Mouse (Mus musculus): ENCODE measurements around the gene Brd2.

Brd2 gene

DNA sequence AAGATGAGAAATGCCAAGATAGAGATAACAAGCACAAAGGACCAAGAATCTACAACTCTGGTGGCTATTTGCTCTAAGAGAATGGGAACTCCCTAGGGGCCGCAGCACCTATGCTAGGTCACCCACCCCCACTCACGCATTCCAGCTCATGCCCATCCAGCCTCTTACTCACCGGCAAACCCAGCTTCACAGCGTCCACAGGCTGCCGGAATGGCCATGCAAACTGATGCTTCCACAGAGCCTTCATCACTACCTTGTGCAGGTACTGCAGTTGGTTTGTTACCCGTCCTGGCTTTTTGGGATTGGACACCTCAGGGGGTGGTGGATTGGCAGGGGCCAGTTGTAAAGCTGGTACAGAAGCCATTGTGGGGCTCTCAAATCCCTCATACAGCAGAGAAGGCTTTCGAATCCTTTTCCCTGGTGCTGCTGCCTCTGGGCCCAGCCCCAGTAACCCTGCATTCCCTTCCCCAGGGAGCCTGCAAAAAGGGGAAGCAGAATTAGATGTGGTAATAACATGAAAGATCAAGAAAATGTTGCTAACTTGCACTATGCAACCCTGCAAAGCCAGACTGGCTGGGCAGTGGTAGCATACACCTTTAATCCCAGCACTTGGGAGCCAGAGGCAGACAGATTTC lies 5.6 kb downstream of the Brd2 start:
- no peak for DNase-seq (ENCODE audit: low spot score in 2 of 2)

DNA sequence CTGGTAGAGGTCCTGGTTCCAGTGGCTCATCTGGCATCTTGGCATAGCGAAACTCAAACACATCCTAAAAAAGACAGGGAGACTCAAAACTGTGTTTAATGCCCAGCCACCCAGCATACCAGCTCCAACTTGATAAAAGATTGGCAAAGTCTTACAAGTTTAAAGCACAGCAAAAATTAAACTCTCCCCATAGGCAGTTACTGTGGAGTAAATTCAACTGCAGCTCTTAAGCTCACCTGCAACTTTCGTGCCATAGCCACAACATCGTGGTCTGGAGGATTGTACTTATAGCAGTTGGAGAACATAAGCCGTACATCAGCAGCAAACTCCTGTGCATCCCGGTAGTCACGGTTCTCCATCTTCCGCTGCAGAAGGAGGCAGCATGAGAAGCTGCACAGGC lies 8.3 kb downstream of the Brd2 start:
- DNase-seq (ENCODE audit: low spot score in 2 of 2), result no peak

DNA sequence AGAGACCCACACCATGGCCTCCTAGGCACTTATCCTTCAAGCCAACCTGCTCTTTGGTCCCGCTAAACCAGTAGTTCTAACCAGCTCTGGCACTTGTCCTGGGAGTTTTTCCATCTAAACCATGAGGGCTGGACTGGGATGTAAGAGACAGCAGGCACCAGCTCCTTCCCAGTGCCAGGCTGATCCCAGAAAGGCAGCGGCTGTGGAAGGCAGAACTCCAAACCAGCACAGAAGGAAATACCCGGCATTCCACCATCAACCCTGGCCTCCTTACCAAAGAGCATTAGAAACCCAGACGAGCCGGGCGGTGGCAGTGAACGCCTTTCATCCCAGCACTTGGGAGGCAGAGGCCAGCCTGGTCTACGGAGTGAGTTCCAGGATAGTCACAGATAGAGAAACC lies 12.1 kb downstream of the Brd2 start:
- DNase-seq (ENCODE audit: low spot score in 2 of 2), result no peak

DNA sequence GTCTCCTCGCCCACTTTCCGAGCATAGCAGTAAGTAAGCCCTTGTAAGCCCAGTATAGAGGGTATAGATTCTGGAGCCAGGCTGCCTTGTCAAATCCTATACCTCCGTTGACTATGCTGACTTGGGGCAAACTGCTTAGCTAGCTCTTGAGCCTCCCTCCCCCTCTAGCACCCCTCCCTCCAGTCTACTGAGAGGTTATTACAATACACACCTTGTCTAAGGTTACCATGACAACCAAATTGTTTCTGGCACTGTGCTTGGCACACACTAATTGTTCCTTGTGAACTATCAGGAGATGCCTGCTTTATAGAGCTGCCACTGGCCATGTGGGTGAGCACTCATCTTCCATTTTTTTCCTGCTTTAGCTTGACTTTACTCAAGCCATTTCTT lies 12.6 kb downstream of the Brd2 start:
- no peak for DNase-seq (ENCODE audit: low spot score in 2 of 2)

DNA sequence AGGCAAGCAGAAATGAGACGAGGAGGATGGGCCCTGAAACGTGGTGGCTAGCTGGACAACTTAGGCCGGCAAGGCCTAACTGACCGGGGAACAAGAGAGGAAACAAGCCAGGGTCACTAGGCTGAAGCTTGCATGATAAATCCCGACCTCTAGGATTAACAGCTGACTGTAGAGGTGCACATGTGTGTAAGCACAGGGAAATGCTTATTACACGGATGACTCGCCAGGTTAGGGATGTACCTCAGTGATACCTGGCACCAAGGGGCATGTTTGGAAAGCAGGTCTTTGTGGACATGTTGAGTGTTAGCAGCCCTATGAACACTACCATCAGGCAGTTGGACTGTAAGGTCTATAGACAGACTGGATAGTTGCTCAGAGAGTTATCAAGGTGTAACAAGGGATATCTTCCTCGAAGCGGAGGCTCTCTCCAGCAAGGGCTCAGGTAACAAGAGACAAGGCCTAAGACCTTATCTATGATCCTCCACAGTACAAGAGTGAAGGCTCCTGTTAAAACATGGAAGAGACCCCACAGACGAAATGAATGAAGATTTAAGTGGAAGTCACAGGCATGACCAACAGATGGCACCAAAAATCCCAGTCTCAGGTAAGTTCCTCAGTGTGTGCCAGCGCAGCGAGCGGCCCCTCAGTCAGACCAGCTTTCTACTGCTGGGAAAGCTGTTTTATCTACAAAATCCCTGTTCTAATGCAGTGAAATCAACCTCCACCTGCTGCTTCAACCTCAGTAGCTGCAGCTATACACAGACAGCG lies 13.2 kb downstream of the Brd2 start:
- DNase-seq (ENCODE audit: low spot score in 2 of 2), result no peak

DNA sequence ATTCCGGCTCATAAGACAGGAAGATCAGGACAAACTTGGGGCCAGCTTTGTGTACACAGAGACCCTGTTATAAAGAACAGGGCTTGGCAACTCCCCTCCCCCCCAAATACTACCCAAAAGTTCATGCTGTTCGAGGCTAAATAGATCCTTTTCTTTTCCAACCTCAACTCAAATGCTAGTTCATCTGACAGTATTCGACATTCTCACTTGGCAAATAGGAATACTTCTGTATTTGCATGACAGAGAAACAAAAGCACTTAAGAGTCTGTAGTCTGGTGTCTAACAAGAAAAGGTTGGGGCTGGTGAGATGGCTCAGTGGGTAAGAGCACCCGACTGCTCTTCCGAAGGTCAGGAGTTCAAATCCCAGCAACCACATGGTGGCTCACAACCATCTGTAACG lies 14.0 kb downstream of the Brd2 start:
- DNase-seq (ENCODE audit: low spot score in 2 of 2), result no peak

DNA sequence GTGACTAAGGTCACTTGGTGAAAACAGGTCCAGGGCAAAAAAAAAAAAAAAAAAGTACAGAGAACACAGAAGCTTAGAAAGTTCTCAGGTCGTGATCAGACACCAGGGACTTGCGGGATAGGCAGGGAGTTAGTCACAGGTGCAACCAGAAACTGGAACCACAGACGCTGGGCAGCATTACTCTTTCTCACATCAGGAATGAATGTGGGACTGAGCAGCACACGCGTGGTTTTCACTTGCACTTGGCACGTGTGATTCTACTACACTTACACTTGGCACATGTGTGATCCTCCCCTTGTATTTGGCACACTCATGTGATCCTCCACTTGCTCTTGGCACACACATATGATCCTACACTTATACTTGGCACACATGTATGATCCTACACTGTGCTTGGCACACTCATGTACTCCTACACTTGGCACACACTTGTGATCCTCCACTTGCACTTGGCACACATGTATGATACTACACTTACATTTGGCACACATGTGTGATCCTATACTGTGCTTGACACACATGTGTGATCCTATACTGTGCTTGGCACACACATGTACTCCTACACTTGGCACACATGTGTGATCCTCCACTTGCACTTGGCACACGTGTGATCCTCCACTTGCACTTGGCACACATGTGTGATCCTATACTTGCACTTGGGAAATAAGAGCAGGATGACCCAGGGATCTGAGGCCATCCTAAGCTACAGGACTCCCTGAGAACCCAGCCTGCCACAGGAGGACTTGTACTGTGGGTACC lies 15.1 kb downstream of the Brd2 start:
- DNase-seq (ENCODE audit: low spot score in 2 of 2), result no peak

DNA sequence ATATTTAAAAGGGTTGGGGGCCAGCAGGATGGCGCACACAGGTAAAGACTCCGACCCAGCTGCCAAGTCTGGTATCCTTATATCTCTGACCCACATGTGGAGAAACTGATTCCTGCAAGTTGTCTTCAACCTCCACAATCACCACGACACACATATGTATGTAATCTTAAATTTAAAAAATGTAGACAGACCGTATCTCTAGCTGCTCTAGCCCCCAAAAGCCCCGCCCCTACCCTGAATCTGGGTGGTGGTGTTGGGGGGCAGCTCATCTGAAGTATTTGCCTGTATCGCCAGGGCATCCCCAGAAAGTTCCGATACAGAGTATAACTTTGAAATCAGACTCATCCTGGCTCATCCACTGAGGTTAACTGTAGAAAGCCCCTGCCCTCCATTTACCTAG lies 15.9 kb downstream of the Brd2 start:
- DNase-seq (ENCODE audit: low spot score in 2 of 2), result no peak

DNA sequence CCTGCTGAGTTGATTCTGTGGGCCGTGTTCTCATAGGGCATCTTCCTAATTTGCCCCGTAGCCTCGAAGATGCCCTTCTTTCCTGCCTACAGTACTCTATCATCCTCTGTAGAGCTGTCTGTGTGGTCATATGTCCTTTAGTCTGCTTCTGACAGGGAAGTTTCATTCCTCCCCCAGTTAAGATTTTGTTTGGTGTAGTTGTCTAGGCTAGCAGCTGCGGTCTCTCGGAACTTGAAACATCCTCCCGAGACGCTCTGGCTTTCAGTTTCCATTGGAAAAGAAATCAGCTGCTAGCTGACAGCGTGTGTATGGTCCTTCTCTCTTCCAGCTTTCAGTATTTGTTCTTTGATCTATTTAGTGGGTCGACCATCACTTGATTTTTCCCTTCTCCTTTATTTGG lies 17.6 kb downstream of the Brd2 start:
- no peak for DNase-seq (ENCODE audit: low spot score in 2 of 2)

DNA sequence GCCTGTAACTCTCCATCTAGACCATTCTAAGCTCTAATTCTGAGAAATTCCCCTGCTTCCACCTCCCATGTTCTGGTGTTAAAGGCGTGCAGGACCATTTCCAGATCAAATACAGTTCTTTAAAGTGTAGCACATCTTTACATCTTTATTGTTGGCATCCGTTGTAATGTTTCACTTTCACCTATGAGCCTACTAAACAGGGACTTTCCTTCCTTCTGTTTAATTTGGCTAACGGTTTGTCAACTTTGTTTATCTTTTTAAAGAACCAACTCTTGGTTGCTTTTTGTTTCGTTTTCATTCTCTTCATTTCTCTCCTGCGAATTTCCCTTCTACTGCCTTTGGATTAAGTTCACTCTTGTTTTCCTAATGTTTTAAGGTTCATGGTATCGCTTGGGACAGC lies 19.6 kb downstream of the Brd2 start:
- no peak for DNase-seq (ENCODE audit: low spot score in 2 of 2)

DNA sequence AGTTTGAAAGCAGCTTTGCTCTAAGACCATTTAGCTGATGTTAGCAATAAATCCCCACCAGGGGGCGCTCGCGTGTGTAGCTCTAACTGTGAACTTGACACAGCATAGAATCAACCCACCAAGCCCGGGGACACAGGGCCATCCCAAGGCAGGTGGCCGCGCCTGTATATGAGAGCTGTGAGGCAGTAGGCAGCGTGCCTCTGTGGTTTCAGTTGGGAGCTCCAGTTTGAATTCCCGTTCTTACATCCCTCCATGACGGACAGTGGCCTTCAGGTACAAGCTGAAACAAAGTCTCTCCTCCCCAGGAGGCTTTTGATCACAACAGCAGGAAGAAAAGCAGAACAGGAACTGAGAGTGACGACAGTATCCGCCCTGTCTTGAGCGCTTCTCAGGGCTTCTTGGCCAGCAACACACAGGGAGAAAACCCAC lies 20.8 kb downstream of the Brd2 start:
- DNase-seq (ENCODE audit: low spot score in 2 of 2), result peak; percentile 80 to 88

DNA sequence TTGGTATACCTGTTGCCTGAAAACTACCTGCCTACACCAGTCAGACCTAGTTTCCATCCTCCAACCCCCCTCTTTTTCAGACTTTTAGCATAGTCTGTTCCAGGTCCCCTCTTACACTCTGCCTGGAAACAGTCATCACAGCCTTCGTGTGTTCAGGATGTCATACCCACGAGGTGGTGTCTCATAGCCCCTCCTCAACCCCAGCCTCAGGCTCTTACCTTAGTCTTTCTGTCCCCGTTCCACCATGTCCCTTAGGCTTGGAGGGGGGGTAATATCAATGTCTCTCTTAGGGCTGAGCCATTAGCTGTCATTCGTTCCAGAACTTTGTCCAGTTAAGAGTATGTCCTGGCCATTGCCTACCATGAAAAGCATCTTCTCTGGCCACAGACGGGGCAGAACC lies 21.2 kb downstream of the Brd2 start:
- DNase-seq (ENCODE audit: low spot score in 2 of 2), result no peak

DNA sequence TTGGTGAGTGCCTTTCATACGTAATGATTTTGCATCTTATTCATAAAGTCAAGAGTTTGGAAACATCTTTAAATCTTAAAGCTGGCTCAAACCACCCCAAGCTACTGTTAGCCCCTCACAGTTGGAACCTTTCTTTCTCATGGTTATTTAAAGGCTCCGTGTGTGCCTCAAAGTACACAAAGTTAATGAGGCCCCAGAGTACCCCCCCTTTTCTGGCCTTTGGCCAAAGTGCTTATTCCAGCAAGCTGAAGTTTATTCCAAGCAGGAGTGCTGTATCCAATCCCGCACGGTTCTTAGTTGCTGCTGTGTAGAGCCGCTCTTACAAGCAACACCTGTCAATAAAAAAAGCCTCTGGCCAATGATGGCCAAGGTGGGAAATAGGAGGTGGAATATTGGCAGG lies 22.9 kb downstream of the Brd2 start:
- DNase-seq (ENCODE audit: low spot score in 2 of 2), result no peak

DNA sequence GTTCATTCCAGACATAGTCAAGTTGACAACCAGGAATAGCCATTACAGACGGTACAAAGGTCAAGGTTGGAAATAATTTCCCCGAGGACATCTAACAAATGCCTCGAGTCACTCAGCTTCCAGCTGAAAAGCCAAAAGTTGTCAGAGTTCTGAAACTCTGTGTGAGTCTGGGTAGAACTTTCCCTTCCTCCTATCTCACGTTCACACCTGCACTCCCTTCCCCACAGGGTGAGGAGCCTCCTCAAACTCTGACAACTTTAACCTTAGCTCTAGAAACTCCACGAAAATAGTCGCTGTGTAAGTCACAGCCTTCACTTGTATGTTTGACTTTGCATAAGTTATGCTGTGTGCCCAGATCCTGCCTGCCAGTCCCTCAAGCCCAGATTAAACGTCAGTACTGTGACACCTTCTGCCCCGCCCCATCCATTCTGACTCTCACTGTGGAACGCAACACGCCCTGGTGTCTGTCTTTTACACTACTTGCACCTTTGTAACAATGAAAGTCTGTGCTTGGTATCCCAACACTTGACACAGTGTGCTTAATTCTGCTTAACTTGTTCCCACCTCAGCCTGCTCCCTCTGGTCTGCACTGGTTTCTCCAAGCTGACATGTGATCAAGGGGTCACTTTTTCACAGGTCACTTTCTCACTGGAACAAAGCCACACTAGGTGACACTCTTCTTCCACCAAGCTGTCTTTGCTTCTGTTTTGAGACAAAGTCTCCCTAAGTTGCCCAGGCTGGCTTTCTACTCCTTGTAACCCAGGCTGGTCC lies 23.5 kb downstream of the Brd2 start:
- no peak for DNase-seq (ENCODE audit: low spot score in 2 of 2)

DNA sequence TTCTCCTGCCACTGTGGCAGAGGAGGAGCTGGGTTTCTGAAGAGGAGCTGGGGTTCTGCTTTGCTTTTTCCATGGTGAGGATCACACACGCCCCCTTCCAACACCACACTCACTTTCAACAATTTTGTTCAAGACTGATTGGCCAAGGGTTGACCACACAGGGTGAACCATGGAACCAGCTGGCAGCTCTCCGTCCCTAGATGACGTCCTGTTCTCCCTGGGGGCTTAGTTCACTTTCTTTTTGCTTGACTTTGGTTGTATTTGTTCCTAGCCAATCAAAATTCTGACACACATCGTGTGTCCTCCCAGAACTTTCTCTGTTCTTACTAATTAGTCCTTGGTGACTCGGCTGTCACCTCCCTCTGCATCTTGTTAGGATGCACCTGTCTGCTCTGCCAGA lies 25.2 kb downstream of the Brd2 start:
- no peak for DNase-seq (ENCODE audit: low spot score in 2 of 2)

DNA sequence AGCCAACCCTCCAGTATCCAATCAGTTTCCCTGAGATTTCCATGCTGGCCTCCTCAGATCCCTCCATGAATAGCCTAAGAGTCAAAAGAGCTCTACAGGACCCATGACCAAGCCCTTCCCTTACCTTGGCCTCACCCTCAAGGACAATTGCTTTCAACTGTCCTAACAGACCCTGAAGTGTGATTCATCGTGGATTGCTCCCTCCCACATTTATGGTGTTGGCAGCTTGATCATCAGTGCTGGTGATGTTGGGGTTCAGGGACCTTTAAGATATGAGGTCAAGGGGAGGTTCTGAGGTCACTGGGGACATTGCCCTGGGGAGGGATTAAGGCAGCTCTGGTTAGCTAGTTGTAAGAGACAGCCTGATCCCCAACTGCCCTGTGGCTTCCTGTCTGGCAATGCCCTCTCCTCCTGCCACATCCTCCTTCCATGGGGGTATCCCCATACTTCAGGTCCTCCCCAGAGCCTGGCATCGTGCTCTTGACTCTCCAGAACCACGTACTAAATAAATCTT lies 25.9 kb downstream of the Brd2 start:
- no peak for DNase-seq (ENCODE audit: low spot score in 2 of 2)

DNA sequence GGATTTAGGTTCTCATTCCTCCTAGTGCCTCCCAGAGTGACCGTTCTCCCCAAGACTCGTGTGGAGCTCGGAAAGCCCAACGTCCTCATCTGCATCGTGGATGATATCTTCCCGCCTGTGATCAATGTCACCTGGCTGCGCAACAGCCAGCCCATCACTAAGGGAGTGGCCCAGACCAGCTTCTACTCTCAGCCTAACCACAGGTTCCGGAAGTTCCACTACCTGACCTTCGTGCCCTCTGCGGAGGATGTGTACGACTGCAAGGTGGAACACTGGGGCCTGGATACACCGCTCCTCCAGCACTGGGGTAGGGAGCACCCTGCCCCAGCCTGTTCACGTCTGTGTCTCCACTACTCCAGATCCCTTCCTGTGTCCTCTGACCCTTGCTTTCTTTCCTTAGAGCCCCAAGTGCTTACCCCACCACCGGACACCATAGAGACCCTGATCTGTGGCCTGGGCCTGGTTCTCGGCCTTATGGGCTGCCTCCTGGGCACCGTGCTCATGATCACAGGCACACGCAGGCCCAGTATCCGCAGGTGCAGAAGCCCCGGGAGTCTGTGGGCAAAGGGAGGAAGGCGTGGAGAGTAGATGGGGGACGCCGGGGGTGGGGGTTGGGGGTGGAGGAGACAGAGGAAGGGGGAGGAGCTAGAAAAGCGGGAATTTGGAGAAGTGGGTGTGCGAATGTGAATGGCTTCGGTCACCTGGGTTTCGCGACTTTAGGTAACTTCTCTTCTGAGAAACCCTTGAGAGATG lies 28.0 kb downstream of the Brd2 start:
- DNase-seq (ENCODE audit: low spot score in 2 of 2), result no peak

DNA sequence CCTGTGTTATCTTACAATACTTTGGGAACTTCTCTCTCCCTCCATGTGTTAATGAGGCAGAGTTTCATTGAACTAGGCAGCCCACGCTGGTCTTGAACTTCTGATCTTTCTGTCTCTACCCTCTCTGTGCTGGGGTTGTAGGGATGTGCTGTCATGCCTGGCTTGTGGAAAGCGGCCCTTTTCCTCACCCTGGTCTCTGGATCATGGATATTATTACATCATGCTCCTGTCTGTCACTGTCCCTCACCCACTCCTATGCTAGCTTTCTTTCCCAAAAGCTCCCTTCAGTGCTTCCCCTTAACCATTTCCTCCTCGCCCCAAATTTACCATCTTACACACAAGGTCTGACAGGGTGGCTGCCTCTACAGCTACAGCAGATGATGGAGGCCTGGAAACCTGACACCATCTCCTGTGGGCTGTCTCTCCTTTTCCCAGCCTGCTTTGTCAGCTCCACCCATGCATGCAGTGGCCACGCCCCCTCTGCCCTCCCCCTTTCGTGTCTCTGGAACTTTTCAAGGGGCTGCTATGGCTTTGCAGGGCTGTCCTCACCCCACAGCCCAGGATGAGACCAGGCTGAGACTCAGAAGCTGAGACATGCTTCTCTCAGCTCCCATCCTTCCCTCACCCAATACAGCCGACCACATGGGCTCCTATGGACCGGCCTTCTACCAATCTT lies 29.1 kb downstream of the Brd2 start:
- no peak for DNase-seq (ENCODE audit: low spot score in 2 of 2)

DNA sequence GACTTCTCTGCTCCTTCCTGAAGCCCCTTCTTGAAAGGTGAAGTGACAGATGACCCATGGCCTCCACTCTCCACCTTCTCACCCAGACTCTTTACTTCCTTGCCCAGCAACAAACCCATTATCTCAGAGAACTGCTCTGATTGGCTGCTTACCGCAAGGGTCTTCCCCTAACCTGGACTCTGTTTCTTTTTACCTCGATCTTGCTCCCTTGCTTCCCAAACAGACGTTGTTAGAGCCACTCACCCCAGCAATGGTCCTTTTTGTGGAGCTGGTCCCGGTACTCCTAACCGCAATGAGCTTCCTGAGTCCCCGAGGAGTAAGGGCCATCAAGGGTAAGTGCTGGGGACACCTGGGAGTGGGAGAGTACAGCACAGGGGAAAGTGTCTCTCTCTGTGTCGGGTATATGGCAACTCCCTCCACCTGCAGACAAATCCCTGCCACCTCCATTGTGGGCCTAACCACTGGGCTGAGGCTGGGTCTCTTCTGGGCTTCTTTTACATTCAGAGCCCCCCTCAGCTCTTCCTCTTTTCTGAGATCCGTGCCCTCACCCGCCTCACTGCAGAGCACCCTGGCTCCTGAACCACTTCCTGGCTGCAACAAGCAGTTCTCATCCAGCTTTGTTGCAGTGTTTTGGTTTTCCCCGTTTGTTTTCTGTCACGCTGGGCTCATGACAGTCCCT lies 30.1 kb downstream of the Brd2 start, which contains the start of gene H2-Oa:
Gene H2-Oa (plus strand): TSS at position 144 of the 679 bp plus-strand sequence.
- DNase-seq (ENCODE audit: low spot score in 2 of 2), result no peak

DNA sequence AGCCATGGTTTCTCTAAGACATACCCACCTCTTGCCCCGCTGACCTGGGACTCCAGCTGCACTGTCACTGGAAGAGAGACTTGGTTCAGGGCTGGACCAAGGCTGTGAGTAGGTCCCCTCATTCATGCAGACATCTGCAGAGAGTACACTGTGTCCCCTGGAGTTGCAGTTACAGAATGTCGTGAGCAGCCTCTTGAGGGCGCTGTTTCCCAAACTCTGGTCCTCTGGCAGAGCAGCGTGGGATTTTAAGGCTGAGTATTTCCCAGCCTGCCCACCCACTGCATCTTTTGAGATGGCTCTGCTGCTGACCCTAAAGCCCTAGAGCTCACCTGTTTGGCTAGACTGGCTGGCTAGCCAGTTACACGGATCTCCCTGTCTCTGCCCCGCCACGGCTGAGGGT lies 31.5 kb downstream of the Brd2 start:
- no peak for DNase-seq (ENCODE audit: low spot score in 2 of 2)

Measured in frontal cortex, postnatal 10 days (tissue).